Mouse (Mus musculus) kidney, adult 8-10 months (tissue): Measurements from ENCODE around the gene Cdan1.

Source experiments
- DNase-seq, 2 experiments: peaks; one replicate each; pipeline ENCODE4 v3.0.0; 2022

The Cdan1 gene

GRCm38 (mm10) chr2:120849449-120850423 lies at the start of gene Cdan1:
Gene Cdan1 (minus strand): TSS chr2:120850128.
- peak; percentile 28 to 50 for DNase-seq

- no peak for DNase-seq
These were observed 46.4 kb upstream of the Cdan1 start for GRCm38 (mm10) chr2:120896361-120896760.

- no peak for DNase-seq
These were observed 37.7 kb upstream of the Cdan1 start for GRCm38 (mm10) chr2:120887601-120888000.

GRCm38 (mm10) chr2:120873192-120873591 lies 23.3 kb upstream of the Cdan1 start:
- no peak for DNase-seq

DNA sequence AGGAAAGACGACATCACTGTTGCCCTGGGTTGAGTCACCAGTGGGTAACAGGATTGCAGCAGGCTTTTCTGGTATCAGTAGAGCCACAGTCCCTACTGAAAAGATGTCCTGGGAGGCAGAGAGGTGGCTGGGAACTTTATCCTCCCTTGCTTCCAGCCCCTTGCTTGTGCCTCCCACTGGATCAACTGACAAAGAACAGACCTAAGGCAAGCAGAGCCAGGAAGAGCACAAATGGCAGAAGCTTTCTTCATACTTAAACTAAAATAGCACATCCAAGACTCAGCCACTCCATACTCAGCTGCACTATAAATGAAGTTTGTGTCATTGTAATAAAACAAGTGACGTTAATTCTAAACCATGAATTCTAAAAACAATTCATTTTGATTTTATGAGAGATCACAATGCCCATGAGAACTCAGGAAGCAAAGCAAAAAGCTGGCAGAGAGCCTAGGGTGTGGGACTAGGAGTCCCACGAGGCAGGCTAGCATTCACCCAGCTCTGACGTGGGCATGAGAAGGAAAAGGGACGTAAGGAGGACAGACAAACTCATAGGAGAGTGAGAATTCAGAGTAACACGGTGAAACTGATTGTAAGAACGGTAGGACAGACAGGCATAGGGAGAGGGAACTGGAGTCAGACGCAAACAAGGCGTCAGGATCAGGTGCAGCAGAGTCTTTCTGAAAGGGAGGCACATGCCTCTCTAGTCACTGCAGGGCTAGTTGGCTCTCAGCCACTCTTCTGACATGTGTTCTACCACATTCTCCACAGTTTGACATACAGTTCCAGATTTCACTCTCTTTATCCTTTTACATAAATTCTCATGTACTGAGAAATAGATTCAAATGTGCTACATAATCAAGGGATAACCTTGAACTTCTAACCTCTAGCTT lies 21.8 kb upstream of the Cdan1 start:
- peak in 1 of 2 experiments; percentile 11 for DNase-seq

DNA sequence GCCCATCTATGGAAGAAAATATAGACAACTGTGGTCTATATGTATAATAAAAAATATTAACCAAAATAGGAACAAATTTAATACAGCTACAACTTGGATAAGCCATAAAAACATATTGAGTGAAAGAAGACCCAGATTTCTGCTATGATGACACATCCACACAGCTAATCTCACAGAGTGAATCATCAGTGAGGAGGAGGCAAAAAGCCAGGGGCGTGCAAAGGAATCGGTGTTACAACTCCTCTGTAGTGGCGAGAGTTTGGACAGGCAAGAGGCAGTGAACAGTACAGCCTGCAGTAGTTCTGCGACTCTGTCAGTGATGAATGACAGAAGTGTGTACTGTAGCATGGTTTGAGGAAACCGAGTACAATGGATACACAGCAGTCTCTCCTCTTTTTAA lies 17.4 kb upstream of the Cdan1 start:
- DNase-seq = no peak

DNA sequence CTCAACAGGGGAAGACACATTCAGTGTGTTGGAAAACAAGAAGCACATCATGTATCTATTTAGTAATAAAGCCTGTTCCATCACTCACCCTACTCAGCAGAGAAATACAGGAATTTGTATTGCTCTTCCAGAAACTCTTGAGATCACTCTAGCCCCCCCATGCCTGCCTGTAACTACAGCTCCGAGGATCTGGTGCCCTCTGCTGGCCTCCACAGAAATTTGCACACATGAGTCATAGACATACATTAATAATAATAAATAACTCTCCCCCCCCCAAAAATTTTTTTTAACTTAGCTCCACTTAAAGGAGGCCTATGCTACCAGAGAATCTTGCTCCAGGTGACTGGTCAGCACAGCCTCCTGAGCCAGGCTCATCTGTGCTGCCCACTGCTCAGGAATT lies 16.6 kb upstream of the Cdan1 start:
- peak in 1 of 2 experiments; percentile 14 for DNase-seq

DNA sequence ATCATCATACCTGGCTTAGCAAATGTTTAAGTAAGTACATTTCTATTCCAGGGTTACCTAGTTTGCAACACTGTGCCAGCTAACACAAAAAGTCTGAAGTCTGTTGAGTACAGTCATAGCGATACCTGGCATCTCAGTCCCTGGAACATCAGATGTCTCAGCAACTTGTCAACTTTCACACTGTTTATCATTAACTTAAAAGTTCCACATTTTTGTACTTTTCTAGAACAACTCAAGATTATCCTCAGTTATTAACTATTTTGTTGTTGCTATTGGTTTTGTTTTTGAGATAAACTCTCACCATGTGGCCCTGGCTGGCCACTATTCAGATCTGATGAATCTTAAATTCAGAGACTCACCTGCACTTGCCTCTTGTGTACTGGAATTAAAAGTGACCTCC lies 13.5 kb upstream of the Cdan1 start:
- DNase-seq = no peak

DNA sequence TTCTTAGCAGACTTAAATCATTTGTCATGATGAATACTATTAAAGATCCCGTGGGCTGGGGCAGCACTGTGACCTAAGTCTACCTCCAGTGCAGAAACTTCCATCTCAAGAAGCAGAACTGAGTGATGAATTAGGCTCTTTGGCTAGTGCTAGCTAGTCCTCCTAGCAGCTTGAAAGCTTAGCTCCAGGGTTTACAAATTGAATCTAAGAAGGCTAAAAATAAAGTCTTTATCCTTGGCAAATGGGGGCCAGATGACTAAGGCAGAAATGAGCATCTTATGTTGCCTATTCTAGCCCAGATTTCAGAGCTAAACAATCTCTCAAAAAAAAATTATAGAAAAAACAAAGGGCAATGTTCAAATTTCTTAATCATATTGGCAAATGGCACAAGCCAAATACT lies 10.8 kb upstream of the Cdan1 start:
- DNase-seq = no peak

GRCm38 (mm10) chr2:120858131-120858530 lies 8.2 kb upstream of the Cdan1 start:
- peak; percentile 12 to 64 for DNase-seq

DNA sequence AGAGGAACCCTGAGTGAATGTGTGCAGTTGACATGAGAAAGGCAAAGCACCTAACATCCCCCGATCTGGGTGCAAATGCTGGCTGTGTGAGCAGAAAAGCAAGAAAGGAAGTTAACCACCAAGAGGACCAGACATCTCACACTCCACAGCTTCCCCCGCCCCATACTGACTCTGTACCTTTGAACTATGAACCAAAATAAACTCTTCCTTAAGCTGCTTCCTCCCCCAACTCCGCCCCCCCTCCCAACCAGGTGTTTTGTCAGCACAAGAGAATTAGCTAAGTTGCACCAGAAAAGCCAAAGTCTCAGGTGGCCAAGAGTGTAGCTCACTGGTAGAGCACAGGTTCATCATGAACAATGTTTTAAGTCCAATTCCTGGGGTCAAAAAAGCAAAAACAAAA lies 3.2 kb upstream of the Cdan1 start:
- peak; percentile 29 to 56 for DNase-seq

DNA sequence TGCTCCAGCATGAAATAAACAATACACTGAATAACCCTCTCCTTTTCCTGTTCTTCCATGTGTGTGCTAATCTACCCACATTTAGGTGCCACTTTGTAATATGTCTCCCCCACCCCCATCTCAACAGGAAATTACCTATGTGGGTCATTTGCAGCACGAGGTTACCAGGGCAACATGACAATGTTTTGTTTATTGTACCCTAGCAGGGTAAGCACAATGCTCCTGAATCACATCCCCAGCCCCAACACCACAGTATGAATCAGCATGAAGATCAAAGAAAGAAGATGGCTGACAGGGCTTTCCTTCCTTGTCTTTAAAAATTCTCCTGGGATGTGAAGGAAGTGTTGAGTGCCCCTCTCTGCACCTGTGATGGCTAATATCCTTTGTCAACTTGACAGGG lies 2.7 kb upstream of the Cdan1 start:
- DNase-seq = no peak

- peak; percentile 97 to 98 for DNase-seq
These were observed 625 bp upstream of the Cdan1 start, which contains the start of gene Ttbk2 for GRCm38 (mm10) chr2:120850424-120851082. Gene Ttbk2 (minus strand): TSS chr2:120850604.

DNA sequence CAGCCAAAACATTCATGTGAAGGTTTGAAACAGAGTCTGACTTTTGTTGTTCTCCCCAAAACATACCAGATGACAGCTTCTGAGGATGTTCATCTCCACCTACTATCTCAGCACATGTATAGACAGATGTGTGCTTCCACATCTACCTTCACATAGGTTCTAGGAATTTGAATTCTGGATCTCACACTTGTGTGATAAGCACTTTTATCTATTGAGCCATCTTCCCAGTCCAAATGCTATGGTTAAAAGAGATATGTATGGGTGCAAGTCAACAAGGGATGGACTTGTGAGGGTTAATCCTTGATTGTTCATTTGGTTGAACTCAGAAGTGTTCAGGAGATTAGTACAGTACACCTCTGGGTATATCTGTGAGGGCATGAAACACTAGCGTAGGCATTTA lies 4.6 kb downstream of the Cdan1 start:
- no peak for DNase-seq

- no peak for DNase-seq
These were observed 5.9 kb downstream of the Cdan1 start for GRCm38 (mm10) chr2:120843990-120844389.

GRCm38 (mm10) chr2:120841211-120841610 lies 8.7 kb downstream of the Cdan1 start:
- DNase-seq = no peak

DNA sequence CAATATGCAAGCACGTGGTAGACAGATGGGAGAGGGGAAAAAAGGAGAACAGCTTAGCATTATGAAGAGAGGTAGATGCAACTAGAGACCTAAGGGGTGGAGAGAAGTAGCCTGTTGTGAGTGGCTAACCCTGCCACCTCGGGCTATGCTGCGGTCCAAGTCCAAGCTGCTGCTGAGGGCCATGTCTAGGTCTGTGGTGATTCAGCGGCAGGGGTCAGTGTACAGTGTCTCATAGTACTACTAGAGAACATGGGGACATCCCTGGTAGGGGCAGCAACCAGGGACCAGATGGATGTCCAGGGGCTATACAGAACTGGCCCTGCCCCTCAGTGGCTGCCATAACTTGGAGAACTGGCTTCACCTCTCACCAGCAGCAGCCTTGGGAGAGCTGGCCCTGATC lies 14.8 kb downstream of the Cdan1 start:
- no peak for DNase-seq

DNA sequence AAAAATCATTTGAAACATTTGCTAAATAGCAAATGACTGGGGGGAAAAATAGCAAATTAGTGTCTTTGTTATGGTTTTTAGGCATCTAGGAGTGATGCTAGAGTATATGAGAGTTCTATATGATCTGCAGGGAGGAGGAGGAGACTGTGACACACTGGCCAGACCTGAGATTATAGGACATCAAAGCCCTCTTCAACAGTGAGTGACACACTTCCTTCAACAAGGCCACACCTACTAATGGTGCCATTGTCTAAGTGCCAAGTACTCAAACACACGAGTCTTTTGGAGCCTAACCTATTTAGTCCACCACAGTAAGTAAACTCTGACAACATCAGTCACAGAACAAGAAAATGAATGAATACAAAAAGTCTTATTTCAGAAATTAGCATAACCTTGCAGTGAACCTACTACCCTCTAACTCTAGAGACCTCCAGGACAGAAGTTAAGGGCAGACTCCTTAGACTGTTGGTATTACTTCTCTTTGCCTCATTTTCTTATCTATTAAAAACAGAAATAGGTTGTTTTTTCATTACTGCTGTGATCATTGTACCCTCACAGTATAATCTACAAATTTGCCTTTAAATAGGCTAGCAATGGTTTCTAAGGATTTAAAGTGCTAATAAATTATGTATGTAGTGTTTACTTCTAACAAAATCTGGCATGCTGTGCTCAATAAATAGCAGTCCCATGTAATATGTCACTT lies 22.8 kb downstream of the Cdan1 start:
- no peak for DNase-seq

DNA sequence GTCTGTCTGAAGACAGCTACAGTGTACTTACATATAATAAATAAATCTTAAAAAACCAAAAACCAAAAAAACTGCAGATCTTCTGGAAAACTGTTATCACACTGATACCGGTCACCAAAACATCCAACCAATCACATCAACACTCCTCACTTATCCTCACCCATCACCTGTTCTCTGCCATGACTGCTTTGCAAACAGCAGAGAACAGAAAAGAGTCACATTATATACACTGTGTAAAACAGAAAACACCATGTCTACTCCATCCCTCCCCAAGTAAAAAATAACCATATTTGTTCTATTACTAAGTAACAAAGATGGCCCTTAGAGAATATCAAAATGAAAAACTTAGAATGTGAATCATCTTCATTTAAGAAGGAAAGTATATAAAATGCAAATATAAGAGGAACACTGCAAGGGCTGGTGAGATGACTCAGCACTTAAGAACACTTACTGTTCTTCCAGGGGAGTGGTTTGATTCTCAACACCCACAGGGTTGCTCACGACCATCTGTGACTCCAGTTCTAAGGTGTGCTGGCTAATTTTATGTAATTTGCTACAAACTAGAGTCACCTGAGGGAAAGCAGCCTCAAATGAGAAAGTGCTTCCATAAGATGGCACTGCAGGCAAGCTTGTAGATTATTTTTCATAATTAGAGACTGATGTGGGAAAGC lies 79.5 kb downstream of the Cdan1 start:
- DNase-seq = no peak

DNA sequence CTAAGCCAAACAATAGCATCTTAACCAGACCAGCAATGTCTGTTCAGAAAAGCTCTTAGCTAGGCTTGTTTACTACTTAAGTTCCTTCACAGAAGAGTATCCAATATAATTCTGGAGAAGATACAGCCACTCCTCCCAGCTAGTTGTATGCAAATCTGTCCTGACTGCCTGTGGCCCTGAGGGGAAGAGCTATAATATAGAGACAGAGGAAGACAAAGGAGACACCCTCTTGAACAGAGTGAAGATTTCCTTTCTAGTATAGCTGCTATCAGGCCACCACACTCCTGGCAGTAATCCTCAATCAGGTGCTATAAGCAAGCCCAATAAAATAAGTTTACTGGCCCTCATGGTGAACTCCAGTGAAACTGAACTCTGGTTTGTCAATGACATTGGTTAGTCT lies 88.0 kb downstream of the Cdan1 start:
- no peak for DNase-seq

GRCm38 (mm10) chr2:120748041-120748440 lies 101.9 kb downstream of the Cdan1 start:
- no peak for DNase-seq

DNA sequence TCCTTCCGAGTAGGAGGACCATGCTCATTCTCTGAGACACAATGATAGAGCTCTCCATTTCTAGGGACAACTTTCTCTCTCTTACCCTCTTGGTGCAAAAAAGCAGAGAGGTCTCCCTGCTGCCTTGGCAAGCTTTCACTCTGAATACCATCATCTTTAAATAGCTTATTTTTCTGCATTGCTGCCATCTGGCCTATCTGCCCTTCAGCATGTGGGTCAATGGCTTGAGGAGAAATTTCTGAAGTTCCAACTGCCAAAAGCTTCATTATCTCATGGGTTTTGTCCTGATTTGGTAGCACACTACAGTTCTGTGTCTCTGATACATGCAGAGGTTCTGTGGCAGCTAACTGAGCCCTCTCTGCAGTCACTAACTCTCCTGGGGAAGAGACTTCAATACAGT lies 104.4 kb downstream of the Cdan1 start:
- DNase-seq = no peak
